Mouse (Mus musculus): ENCODE data around the gene Cldn15. TPM values are rescaled to one million over a fixed set of nuclear protein-coding genes. Genes with fewer than 3 reads are reported as not detected.

Cldn15 gene
- total and polyA plus RNA-seq, 2 experiments from 2014 or later, result 7.9 to 19.3 TPM

DNA sequence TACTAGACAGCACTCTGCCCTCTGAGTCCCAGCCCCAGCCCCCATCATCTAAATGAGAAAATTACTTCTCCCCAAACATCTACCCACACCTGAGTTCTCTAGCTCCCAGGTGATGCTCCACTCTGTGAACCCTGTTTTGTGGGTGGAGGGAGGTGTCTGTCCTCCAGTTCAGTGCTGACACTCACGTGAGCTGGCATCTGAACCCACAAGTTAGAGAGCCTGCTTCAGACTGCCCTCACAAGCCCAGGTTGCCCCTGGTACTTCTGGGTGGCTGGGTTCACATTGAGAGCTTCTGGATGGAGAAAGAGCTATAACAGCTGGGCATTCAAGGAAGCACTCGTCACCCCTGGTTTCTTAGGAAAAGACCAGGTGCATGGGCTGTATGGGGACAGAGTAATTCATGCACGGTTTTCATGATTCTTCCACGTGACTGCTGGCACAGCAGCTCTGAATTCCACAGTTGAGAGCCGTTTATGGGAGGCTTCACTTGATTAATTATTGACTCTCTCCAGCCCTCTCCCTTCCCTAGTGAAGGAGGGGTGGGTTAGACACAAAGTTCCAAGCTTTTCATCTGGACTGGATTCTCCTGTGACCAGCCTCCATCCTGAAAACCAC is 7.3 kb upstream of the Cldn15 start:
- WGBS, result 78% methylated on average over 5 of the region's 5 CpGs
- no peaks in the 10 kb centered on the region for H3K9me3 ChIP-seq (replicated peaks; ENCODE audit: control insufficient read depth, low read length)
- no peak for TF ChIP-seq CTCF (IDR thresholded peaks at IDR 0.05; ENCODE audit: low read depth)
- H3K36me3 ChIP-seq (replicated peaks; ENCODE audit: control insufficient read depth, insufficient read depth, low read length), result peaks cover 17% of the 10 kb centered on the region
- no peak overlapping the region for H3K9ac ChIP-seq (replicated peaks; ENCODE audit: low read depth, low read length)
- DNase-seq (ENCODE audit: low spot score) (no peak), ATAC-seq (ENCODE audit: insufficient read depth, low read depth) (no peak)
- H3K4me1 ChIP-seq (ENCODE audit: control insufficient read depth, insufficient read depth), result peaks cover 1% of the 10 kb centered on the region
- H3K27ac ChIP-seq (ENCODE audit: low read depth), result no peak overlapping the region
- no peak overlapping the region for H3K4me3 ChIP-seq (ENCODE audit: low read depth, low read length)
- no peaks in the 10 kb centered on the region for H3K27me3 ChIP-seq (ENCODE audit: control insufficient read depth, insufficient read depth, low read length)
- H3K4me2 ChIP-seq (ENCODE audit: low read depth, low read length), result no peak overlapping the region

DNA sequence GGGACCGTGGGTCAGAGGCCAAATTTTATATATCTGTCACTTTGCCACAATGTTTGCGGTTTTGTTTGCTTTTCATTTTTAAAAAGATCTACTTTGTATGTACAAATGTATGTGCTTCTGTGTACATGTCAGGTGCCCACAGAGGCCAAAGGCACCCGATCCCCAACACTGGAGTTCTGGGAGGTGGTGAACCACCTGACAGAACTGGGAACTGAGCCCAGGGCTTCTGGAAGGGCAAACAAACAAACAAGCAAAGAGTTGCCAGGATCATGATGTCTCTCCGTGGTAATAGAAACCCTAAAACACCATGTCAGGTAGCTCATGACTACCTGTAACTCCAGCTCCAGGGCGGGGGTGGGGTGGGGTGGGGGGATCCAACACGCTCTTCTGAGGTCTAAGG is 6.4 kb upstream of the Cldn15 start:
- H3K9ac ChIP-seq (replicated peaks; ENCODE audit: low read depth, low read length), result no peak overlapping the region
- no peak overlapping the region for H3K4me3 ChIP-seq (ENCODE audit: low read depth, low read length)
- H3K27ac ChIP-seq (ENCODE audit: low read depth), result no peak overlapping the region
- no peak overlapping the region for H3K4me2 ChIP-seq (ENCODE audit: low read depth, low read length)
- no peaks in the 10 kb centered on the region; the same call in 1 of the 2 replicates for H3K4me1 ChIP-seq (ENCODE audit: control insufficient read depth, insufficient read depth)
- H3K27me3 ChIP-seq (ENCODE audit: control insufficient read depth, insufficient read depth, low read length), result no peaks in the 10 kb centered on the region
- no peak for TF ChIP-seq CTCF (IDR thresholded peaks at IDR 0.05; ENCODE audit: low read depth)
- no peak for TF ChIP-seq EP300 (IDR thresholded peaks at IDR 0.05; ENCODE audit: low read depth)
- no peak for DNase-seq (ENCODE audit: low spot score)
- WGBS, result 92% methylated on average over 6 of the region's 6 CpGs
- no peak for ATAC-seq (ENCODE audit: insufficient read depth, low read depth)
- H3K9me3 ChIP-seq (replicated peaks; ENCODE audit: control insufficient read depth, low read length), result no peaks in the 10 kb centered on the region
- H3K36me3 ChIP-seq (replicated peaks; ENCODE audit: control insufficient read depth, insufficient read depth, low read length), result peaks cover 26% of the 10 kb centered on the region

DNA sequence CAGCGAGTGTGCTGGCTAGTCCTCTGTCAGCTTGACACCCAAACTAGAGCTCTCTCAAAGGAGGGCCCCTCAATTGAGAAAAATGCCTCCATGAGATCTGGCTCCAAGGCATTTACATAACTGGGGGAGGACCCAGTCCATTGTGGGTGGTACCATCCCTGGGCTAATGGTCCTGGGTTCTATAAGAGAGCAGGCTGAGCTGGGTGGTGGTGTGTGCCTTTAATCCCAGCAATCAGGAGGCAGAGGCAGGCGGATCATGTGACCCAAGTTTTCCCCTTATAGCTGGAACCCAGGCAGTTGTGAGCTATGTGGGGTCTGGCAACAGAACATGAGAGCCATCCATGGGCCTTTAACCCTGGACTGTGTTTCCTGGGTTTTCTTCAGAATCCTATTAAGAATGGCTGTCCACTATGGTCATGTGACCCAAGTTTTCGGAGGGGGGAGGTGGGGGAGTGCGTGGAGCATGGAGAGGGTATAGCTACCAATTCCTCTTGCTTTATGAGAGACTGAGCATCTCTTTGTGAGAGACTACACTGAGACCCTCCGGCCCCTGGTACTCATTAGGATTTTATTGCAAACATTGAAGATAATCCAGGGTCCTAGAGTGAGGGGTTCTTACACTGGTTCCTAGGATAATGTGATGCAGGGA is 5.0 kb upstream of the Cldn15 start:
- Histone ChIP-seq H3K9me3 (replicated peaks; ENCODE audit: control insufficient read depth, low read length) (no peaks in the 10 kb centered on the region), H3K36me3 (replicated peaks; ENCODE audit: control insufficient read depth, insufficient read depth, low read length) (peaks cover 40% of the 10 kb centered on the region), H3K27me3 (ENCODE audit: control insufficient read depth, insufficient read depth, low read length) (no peaks in the 10 kb centered on the region), H3K4me2 (ENCODE audit: low read depth, low read length) (peak overlapping the region; percentile 86), H3K4me1 (ENCODE audit: control insufficient read depth, insufficient read depth) (peaks cover 9% of the 10 kb centered on the region; the same call in 1 of the 2 replicates), H3K9ac (replicated peaks; ENCODE audit: low read depth, low read length) (peak overlapping the region; percentile 79), H3K27ac (ENCODE audit: low read depth) (peak overlapping the region; percentile 88), H3K4me3 (ENCODE audit: low read depth, low read length) (peak overlapping the region; percentile 84)
- TF ChIP-seq EP300 (IDR thresholded peaks at IDR 0.05; ENCODE audit: low read depth), result no peak
- no peak for TF ChIP-seq CTCF (IDR thresholded peaks at IDR 0.05; ENCODE audit: low read depth)
- 24% methylated on average over 5 of the region's 5 CpGs for WGBS
- DNase-seq (ENCODE audit: low spot score), result no peak
- ATAC-seq (ENCODE audit: insufficient read depth, low read depth), result no peak

DNA sequence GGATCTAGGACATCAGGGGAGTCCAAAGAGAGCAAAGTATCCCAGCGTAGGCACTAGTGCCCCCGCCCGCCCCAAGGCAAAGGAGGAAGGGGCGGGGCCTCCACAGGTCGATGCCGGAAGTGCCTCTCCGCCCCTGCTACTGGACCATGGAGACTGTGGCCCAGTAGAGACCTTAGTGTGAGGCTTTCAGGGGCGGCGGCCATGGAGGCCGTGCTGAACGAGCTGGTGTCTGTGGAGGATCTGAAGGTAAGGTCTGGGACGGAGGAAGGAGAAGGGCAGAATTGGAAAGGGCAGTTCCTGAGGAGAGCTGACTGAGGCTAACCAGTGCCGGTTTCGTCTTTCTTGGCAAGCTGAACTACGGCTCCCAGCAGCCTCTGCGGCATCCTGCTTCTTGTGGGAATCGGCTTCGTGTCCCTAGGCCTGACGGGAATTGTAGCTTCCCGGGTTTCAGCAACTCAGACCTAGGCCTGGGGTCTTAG is 4.4 kb upstream of the Cldn15 start:
- peak overlapping the region; percentile 79 for H3K9ac ChIP-seq (replicated peaks; ENCODE audit: low read depth, low read length)
- TF ChIP-seq EP300 (IDR thresholded peaks at IDR 0.05; ENCODE audit: low read depth) (no peak), CTCF (IDR thresholded peaks at IDR 0.05; ENCODE audit: low read depth) (peak; percentile 6; the same call in 1 of the 2 replicates)
- no peaks in the 10 kb centered on the region for H3K9me3 ChIP-seq (replicated peaks; ENCODE audit: control insufficient read depth, low read length)

DNA sequence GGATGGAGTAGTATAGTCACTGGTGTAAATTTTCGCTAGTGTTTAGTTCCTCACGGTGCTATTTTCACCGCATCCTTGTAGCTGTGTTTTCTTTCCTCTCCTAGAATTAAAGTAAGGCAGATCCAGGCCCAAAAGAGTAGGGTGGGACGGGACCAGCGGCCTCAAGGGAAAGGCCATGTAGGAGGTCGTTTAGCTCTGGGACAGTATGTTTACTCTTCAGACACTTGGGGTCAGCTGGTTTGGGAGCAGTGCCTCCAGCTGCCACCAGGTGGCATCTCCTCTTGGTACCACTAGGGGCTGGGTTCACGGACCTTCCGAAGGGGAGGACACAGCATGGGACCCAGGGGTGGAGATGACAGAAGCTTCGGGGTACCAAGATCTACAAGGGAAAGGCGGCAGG is 3.9 kb upstream of the Cldn15 start:
- H3K4me2 ChIP-seq (ENCODE audit: low read depth, low read length), result peak overlapping the region; percentile 86
- H3K27ac ChIP-seq (ENCODE audit: low read depth), result peak overlapping the region; percentile 88
- DNase-seq (ENCODE audit: low spot score) (peak; percentile 85), ATAC-seq (ENCODE audit: insufficient read depth, low read depth) (peak; percentile 76)
- H3K4me1 ChIP-seq (ENCODE audit: control insufficient read depth, insufficient read depth), result peaks cover 18% of the 10 kb centered on the region; the same call in 1 of the 2 replicates
- no peaks in the 10 kb centered on the region for H3K27me3 ChIP-seq (ENCODE audit: control insufficient read depth, insufficient read depth, low read length)
- peak overlapping the region; percentile 79 for H3K9ac ChIP-seq (replicated peaks; ENCODE audit: low read depth, low read length)
- peak overlapping the region; percentile 84 for H3K4me3 ChIP-seq (ENCODE audit: low read depth, low read length)
- WGBS, result 1% methylated on average over 10 of the region's 10 CpGs
- peaks cover 37% of the 10 kb centered on the region for H3K36me3 ChIP-seq (replicated peaks; ENCODE audit: control insufficient read depth, insufficient read depth, low read length)
- peak; percentile 91 for TF ChIP-seq CTCF (IDR thresholded peaks at IDR 0.05; ENCODE audit: low read depth)
- TF ChIP-seq EP300 (IDR thresholded peaks at IDR 0.05; ENCODE audit: low read depth), result no peak
- H3K9me3 ChIP-seq (replicated peaks; ENCODE audit: control insufficient read depth, low read length), result no peaks in the 10 kb centered on the region

More for the DNA sequence above, 4.4 kb upstream of the Cldn15 start:
- Histone ChIP-seq H3K4me1 (ENCODE audit: control insufficient read depth, insufficient read depth) (peaks cover 14% of the 10 kb centered on the region; the same call in 1 of the 2 replicates), H3K4me3 (ENCODE audit: low read depth, low read length) (peak overlapping the region; percentile 84), H3K4me2 (ENCODE audit: low read depth, low read length) (peak overlapping the region; percentile 86), H3K27me3 (ENCODE audit: control insufficient read depth, insufficient read depth, low read length) (no peaks in the 10 kb centered on the region), H3K27ac (ENCODE audit: low read depth) (peak overlapping the region; percentile 88), H3K36me3 (replicated peaks; ENCODE audit: control insufficient read depth, insufficient read depth, low read length) (peaks cover 41% of the 10 kb centered on the region)
- peak; percentile 89 for ATAC-seq (ENCODE audit: insufficient read depth, low read depth)
- WGBS, result under 1% methylated on average over 20 of the region's 20 CpGs
- DNase-seq (ENCODE audit: low spot score), result peak; percentile 91
